Mouse (Mus musculus): ENCODE data around the gene Mmp11. TPM values are rescaled to one million over a fixed set of nuclear protein-coding genes. Genes with fewer than 3 reads are reported as not detected.
A peak's percentile ranks its signal among the peaks of the same experiment; 100 is the strongest.

Mmp11 gene
- polyA plus RNA-seq, 1 experiment, result 28.8 TPM

- DNase-seq (ENCODE audit: low read depth), result no peak
- no peak for TF ChIP-seq CTCF (IDR thresholded peaks at IDR 0.05; ENCODE audit: borderline replicate concordance, extremely low read depth, insufficient read depth, insufficient read length)
- no peak for TF ChIP-seq POLR2A (IDR thresholded peaks at IDR 0.05; ENCODE audit: borderline replicate concordance, extremely low read depth, insufficient read depth, insufficient read length, poor library complexity, severe bottlenecking)
Measured at GRCm38 (mm10) chr10:75878836-75879235, 57.5 kb downstream of the Mmp11 start.

GRCm38 (mm10) chr10:75873543-75874170 is 62.6 kb downstream of the Mmp11 start:
- peak; percentile 72 for DNase-seq (ENCODE audit: low read depth)
- TF ChIP-seq POLR2A (IDR thresholded peaks at IDR 0.05; ENCODE audit: borderline replicate concordance, extremely low read depth, insufficient read depth, insufficient read length, poor library complexity, severe bottlenecking), result no peak
- no peak for TF ChIP-seq CTCF (IDR thresholded peaks at IDR 0.05; ENCODE audit: borderline replicate concordance, extremely low read depth, insufficient read depth, insufficient read length)

Other genes with a start within 250 kb of the Mmp11 start
- gene Cabin1, start 172.2 kb downstream of the Mmp11 start, polyA plus RNA-seq (2012; rRNA removed), result 43.8 and 56.6 TPM in 2 replicates
- gene Ddt, start 163.1 kb downstream of the Mmp11 start, polyA plus RNA-seq (2012; rRNA removed), result 55.9 and 69.3 TPM in 2 replicates
- gene Gm20441, start 155.5 kb downstream of the Mmp11 start, polyA plus RNA-seq (2012; rRNA removed), result not detected in 2 replicates
- 1.1 TPM in 2 replicates for gene Gstt3, start 155.1 kb downstream of the Mmp11 start, polyA plus RNA-seq (2012; rRNA removed)
- 11.5 and 13.4 TPM in 2 replicates for gene Gstt1, start 137.9 kb downstream of the Mmp11 start, polyA plus RNA-seq (2012; rRNA removed)
- not detected in 2 replicates for gene Gstt4, start 114.0 kb downstream of the Mmp11 start, polyA plus RNA-seq (2012; rRNA removed)
- 7.7 and 9.2 TPM in 2 replicates for gene Gstt2, start 99.1 kb downstream of the Mmp11 start, polyA plus RNA-seq (2012; rRNA removed)
- gene Mif, start 76.3 kb downstream of the Mmp11 start, polyA plus RNA-seq (2012; rRNA removed), result 1,693 and 2,722 TPM in 2 replicates
- 1.7 and 5.7 TPM in 2 replicates for gene Derl3, start 43.1 kb downstream of the Mmp11 start, polyA plus RNA-seq (2012; rRNA removed)
- 129 and 165 TPM in 2 replicates for gene Smarcb1, start 14.9 kb downstream of the Mmp11 start, polyA plus RNA-seq (2012; rRNA removed)
- gene Chchd10, start 3.4 kb downstream of the Mmp11 start, polyA plus RNA-seq (2012; rRNA removed), result 28.6 and 40.4 TPM in 2 replicates
- 0.71 and 1.4 TPM in 2 replicates for gene Gm867, start 4.2 kb upstream of the Mmp11 start, polyA plus RNA-seq (2012; rRNA removed)
- gene Vpreb3, start 6.6 kb upstream of the Mmp11 start, polyA plus RNA-seq (2012; rRNA removed), result 0.16 TPM in 1 of 2 replicates, not detected in the other
- 0.05 TPM in 2 replicates for gene Gm5134, start 18.0 kb upstream of the Mmp11 start, polyA plus RNA-seq (2012; rRNA removed)
- 10.8 and 12.3 TPM in 2 replicates for gene Zfp280b, start 96.2 kb upstream of the Mmp11 start, polyA plus RNA-seq (2012; rRNA removed)
- gene Slc5a4b, start 174.5 kb upstream of the Mmp11 start, polyA plus RNA-seq (2012; rRNA removed), result not detected in 2 replicates
- gene Slc5a4a, start 211.0 kb upstream of the Mmp11 start, polyA plus RNA-seq (2012; rRNA removed), result 0.18 and 0.37 TPM in 2 replicates